Mouse (Mus musculus): ENCODE measurements around the gene Odf2.

Gene Odf2

DNA sequence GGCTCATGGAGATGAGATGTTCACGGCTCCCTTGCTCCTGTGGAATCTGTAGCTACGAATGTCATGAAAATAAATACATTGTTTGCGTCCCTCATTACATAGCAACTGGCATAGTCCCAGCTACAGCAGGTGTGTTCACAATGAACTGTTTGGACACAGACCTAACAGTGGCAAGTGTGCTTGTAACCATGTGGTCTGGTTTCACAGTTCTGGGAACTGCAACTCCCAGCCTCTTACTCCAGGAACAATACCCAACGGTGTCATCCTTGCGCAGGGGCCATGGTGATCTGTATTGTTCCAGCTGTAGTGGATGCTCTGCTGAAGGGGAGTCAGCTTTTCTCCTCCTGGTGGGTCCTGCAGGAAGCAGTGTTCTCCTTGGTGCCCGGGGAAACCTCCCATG lies 42.2 kb downstream of the Odf2 start:
- in situ Hi-C loops (cut with MseI, MboI): no loop called here

- in situ Hi-C loops (cut with MseI, MboI): no loop called here
Observed at GRCm38 (mm10) chr2:29934906-29935599, 46.0 kb downstream of the Odf2 start, which contains the start of gene Gle1. TSS of gene Gle1 (plus strand) at chr2:29935426.

GRCm38 (mm10) chr2:29940073-29940472 lies 51.1 kb downstream of the Odf2 start:
- in situ Hi-C loops (cut with MseI, MboI): no loop called here

DNA sequence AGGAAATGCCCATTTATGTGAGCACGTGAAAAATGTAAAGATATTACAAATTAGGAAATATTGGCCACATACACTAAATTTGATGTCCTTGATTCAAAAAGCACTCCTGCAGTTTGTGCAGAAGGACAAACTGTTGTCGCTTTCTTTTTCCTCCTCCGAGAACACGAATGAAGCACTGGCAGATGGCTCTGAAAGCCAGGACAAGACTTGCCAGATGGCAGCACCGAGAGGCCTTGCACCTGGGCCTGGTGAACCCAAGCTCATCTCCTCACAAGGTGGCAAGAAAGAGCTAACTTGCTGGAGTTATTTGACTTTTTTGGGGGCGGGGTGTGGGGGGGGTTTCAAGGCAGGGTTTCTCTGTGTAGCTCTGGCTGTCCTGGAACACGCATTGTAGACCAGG lies 51.8 kb downstream of the Odf2 start:
- in situ Hi-C loops (cut with MseI, MboI): no loop called here

- in situ Hi-C loops (cut with MseI, MboI): no loop called here
Observed at GRCm38 (mm10) chr2:29944723-29945122, 55.7 kb downstream of the Odf2 start.

DNA sequence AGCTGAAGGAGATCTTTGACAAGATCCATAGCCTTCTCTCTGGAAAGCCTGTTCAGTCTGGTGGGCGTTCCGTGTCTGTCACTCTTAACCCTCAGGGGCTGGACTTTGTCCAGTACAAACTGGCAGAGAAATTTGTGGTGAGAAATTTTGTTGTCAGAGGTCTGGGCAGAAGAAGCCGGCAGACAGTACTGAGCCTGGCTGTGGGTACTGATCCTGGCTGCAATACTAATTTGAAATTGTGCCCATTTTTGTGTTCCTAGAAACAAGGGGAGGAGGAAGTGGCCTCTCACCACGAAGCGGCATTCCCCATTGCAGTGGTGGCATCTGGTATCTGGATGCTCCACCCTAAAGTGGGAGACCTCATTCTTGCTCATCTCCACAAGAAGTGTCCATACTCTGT lies 59.9 kb downstream of the Odf2 start:
- in situ Hi-C loops (cut with MseI, MboI): no loop called here

DNA sequence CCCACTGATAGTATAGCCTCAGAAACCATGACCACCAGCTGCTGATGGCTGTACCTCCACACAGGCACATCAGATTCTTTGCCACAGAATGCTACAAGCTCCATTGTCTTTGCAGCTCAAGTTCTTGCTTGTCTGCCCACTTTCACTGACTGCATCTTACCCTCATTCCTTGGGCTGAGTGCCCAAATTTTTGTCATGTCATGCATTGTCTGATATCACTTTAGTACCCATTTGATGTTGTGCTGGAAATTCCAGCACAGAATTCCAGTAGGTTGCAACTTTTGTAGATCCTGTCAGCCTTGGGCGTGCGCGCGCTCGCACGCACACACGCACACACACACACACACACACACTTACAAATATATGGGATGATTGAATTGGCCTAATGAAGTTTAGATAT lies 72.2 kb downstream of the Odf2 start:
- in situ Hi-C loops (cut with MseI, MboI): no loop called here

DNA sequence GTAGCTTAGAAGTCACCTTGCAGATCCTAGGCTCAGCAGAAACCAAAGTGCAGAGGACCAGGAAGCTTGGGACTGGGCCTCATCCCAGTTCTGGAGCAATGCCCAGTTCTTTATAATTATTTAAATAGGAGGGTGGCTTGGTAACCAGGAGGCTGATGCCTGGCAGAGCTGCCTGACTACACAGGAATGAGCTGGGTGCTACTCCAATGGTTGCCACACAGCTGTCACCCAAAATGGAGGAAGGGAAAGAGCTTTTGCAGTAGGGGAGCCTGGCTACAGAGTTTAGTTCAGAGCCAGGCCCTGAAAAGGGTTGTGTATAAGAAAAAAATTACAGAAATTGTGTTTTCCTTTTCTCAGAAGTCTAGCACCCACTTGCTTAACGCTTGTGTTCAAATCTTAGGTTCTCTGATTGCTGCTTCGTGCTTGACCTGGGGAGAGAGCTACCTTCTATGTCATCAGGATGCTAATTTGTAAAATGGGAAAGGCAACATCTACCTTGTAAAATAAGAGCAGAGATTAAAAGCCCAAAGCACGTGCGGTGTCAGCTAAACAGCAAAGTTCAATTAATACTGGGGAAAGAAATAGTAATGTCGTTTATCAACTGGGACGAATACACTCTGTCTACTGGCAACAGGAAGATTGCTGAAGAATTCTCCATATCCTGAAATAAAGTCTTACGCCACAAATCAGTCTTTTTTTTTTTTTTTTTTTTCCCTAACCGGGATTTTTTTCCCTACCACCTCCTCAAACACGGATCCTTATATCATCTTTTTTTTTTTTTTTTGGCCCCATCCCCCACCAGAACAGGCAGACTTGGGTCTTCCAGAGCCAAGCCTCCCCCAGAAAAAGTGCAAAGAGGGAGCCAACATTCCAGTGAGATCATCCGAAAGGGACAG lies 75.6 kb downstream of the Odf2 start:
- in situ Hi-C loops (cut with MseI, MboI): no loop called here

DNA sequence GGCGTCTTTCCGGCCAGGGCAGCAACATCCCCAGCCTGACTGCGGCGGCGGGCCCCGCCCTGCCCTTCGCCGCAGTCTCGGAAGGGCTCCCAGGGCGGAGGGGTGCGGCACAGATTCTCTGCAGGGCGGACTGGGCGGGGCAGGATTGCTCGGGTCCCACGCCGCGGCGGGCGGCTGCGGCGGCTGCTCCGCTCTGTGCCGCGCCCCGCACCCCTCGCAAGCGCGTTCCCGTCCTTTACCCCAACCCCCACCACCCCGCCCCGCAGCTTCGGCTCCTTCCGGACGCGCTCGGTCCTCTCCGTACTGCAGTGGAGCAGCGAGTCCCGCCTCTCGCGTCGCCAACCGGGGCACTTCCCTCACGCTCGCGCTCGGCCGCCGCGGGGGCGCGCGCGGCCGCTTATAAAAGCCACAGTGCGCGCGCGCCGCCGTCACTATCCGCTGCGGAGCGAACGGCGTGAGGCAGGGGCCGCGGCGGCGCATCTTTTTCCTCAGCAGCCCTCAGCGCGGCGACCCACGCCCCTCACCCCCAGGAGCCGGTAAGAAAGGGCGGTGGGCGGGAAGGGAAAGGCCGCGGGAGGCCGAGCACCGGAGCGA lies 76.3 kb downstream of the Odf2 start, which contains the start of gene Sptan1:
TSS of gene Sptan1 (plus strand) at position 311 of the 594 bp plus-strand sequence.
- in situ Hi-C loops (cut with MseI, MboI): no loop called here

GRCm38 (mm10) chr2:29965906-29966305 lies 76.9 kb downstream of the Odf2 start:
- in situ Hi-C loops (cut with MseI, MboI): no loop called here

- in situ Hi-C loops (cut with MseI, MboI): no loop called here
Observed at GRCm38 (mm10) chr2:29966826-29967225, 77.8 kb downstream of the Odf2 start.

DNA sequence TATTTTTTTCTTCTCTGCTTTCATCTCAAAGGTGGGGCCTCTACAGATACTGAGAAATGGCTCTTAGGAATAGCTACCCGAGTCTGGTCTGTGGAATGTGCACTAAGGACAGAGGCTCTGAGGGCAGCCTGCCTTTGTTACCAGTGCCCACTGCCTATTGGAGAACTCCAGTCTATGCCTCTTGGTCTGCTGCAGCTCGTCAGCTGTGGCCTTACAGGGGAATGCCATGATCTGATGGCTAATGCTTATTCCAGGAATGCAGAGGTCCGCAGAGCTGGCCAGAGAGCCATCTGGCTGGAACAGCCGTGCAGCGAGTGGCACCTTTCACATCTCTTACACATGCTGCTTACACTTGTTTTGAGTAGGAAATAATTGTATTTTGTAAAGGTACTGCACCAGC lies 78.7 kb downstream of the Odf2 start:
- in situ Hi-C loops (cut with MseI, MboI): no loop called here

DNA sequence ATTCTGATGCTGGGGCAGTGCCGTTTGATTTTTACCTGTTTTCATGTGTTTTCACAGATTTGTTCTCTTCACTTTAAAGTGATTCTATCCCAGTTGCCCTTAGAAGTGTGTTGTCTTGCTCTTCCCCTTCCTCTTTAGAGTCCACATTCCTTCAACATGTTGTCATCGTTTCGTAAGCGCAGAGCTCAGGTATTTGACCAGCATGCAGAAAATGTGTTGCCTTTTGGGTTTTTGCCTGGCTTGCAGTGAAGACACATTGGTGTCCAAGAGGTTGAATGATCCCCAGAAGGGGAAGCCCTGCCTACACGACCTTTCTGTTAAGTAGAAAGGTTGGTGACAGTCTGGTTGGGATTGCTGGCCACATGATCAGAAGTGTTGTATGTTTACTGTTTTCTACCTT lies 79.6 kb downstream of the Odf2 start:
- in situ Hi-C loops (cut with MseI, MboI): no loop called here

DNA sequence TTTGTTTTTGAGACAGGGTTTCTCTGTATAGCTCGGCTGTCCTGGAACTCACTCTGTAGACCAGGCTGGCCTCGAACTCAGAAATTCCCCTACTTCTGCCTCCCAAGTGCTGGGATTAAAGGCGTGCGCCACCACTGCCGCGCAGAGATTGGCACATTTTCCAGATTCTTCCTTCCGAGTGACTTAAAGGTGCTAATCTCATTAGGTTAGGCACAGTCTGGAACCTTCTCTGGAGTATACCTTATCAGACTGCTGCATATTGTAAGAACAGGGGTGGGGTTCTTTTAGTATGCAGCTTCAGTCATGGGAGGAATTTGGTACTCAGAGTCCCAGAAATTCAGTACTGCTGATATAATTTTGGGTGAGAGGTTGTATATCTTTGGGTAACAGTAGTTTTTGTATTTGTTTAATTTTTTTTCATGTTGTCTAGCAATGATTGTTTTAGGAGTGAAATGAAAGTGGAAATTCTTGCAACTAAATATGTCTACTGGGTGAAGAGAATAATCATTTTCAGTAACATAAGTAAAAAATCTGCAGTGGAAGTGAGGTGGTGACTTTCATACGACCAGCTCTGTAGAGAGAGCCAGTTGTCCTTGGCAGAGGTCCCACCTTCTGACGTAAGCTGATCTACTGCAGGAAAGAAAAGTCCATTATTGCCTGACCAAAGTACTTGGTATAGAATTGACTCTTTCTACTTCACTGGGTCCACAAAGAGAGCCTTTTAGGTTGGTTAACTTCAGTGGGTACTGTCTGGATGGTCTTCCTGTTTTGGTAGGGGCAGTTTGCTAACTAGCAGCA lies 83.0 kb downstream of the Odf2 start:
- in situ Hi-C loops (cut with MseI, MboI): no loop called here

- in situ Hi-C loops (cut with MseI, MboI): no loop called here
Observed at GRCm38 (mm10) chr2:29973525-29973924, 84.5 kb downstream of the Odf2 start.

- in situ Hi-C loops (cut with MseI, MboI): no loop called here
Observed at GRCm38 (mm10) chr2:29977307-29977706, 88.3 kb downstream of the Odf2 start.

DNA sequence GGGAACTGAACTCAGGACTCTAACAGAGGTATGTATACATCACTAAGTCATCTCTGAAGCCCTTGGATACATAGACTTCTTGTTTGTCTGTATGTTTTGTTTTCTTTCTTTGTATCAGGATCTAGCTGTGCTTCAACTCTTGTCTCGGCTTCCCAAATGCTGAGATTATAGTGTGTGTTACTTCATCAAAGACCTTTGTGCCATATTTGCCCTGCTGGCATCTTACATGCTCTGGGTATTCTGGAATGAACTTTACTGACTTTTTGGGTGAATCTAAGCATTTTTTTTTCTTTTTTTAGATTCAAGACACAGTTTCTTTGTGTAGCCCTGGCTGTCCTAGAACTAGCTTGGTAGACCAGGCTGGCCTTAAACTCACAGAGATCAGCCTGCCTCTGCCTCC lies 91.6 kb downstream of the Odf2 start:
- in situ Hi-C loops (cut with MseI, MboI): no loop called here

Measured in mouse trophoblast stem cell (cell line).